14 mouse cellular contexts compared by ENCODE assay signal in the genomic region with DNA sequence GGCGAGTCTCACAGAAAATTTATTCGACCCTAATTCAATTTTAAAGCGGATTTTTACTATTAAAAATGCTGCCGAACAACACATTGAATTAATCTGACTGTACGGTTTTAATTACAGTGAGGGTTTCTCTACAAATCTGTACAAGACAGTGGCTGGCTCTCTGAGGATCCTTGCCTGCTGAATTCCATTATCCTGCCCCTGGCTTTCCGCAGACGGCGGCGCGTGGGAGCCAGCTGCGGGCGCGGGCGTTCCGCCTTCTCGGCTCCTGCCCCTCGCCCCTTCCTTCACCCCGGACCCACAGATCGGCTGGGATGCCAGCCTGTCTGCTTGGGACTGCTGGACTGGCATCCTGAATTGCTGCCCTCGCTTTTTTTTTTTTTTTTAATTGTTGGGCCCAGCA. TPM values are rescaled to one million over a fixed set of nuclear protein-coding genes. Genes with fewer than 3 reads are reported as not detected.
DNase-seq lines count a peak whose midpoint lies in the region; ATAC-seq and TF ChIP-seq lines count a peak whose summit lies in the region.
"Had no signal": no experiment of that assay in that cellular context is flagged by ENCODE, and none has a peak within 500 bp of the region (broad histone marks: within the 10 kb centered on the region; RNA-seq: fewer than 3 reads in every experiment).

No protein-coding gene starts in this region.

- no peak for ATAC-seq in neural tube, embryonic 15.5 days (ENCODE audit: low FRiP score)
- no peak for ATAC-seq in forebrain, embryonic 12.5 days (ENCODE audit: low FRiP score)
- ATAC-seq in liver, embryonic 11.5 days (replicated peaks; ENCODE audit: low FRiP score) = no peak
- ATAC-seq: intestine, embryonic 16.5 days had no signal

- no peaks in the 10 kb centered on the region for H3K9me3 ChIP-seq in neural tube, embryonic 15.5 days (replicated peaks)
- no peaks in the 10 kb centered on the region for H3K9me3 ChIP-seq in forebrain, embryonic 12.5 days
- no peaks in the 10 kb centered on the region for H3K9me3 ChIP-seq in liver, embryonic 11.5 days (ENCODE audit: control insufficient read depth, low read length)
- H3K9me3 ChIP-seq: heart, embryonic 15.5 days had no signal

- H3K27ac ChIP-seq in neural tube, embryonic 15.5 days (replicated peaks) = no peak overlapping the region
- peak overlapping the region; percentile 83 for H3K27ac ChIP-seq in forebrain, embryonic 12.5 days
- no peak overlapping the region for H3K27ac ChIP-seq in liver, embryonic 11.5 days (ENCODE audit: low read depth, low read length)
- H3K27ac ChIP-seq: heart, embryonic 15.5 days had no signal

- no peak overlapping the region for H3K4me2 ChIP-seq in neural tube, embryonic 15.5 days
- peak overlapping the region; percentile 50 for H3K4me2 ChIP-seq in forebrain, embryonic 12.5 days
- no peak overlapping the region for H3K4me2 ChIP-seq in liver, embryonic 11.5 days
- H3K4me2 ChIP-seq: heart, embryonic 15.5 days had no signal

- no peak for TF ChIP-seq POLR2A in lung, adult 2 months (IDR thresholded peaks at IDR 0.05; ENCODE audit: borderline replicate concordance, extremely low read depth, low read depth, low read length)

- peaks cover 89% of the 10 kb centered on the region for H3K27me3 ChIP-seq in neural tube, embryonic 15.5 days (replicated peaks)
- H3K27me3 ChIP-seq in forebrain, embryonic 12.5 days = peaks cover 96% of the 10 kb centered on the region
- H3K27me3 ChIP-seq in liver, embryonic 11.5 days (replicated peaks; ENCODE audit: control insufficient read depth, insufficient read depth, low read length) = peaks cover 98% of the 10 kb centered on the region

- H3K4me3 ChIP-seq in neural tube, embryonic 15.5 days (replicated peaks) = no peak overlapping the region
- peak overlapping the region; percentile 35 for H3K4me3 ChIP-seq in forebrain, embryonic 12.5 days (replicated peaks)
- no peak overlapping the region for H3K4me3 ChIP-seq in lung, adult 2 months (replicated peaks; ENCODE audit: extremely low read depth, low read depth, low read length)
- no peak overlapping the region for H3K4me3 ChIP-seq in liver, embryonic 11.5 days (ENCODE audit: low read depth, low read length)
- H3K4me3 ChIP-seq: heart, embryonic 15.5 days had no signal

- DNase-seq in neural tube, embryonic 10.5 days (ENCODE audit: extremely low spot score, low spot score) = peak; percentile 59
- peak; percentile 14 for DNase-seq in mesoderm, embryonic 11.5 days (ENCODE audit: low read depth, low spot score)
- no peak for DNase-seq in lung, adult 2 months
- DNase-seq in liver, embryonic 11.5 days (ENCODE audit: low spot score) = no peak
- DNase-seq in layer of hippocampus, adult 8-10 months (ENCODE audit: low spot score in 2 of 2) = no peak
- DNase-seq: cerebellum, adult 9-11 months; gastrocnemius, postnatal 10 days; left cerebral cortex, postnatal 4 days; lung, postnatal 10 days had no signal

- no peak overlapping the region for H3K9ac ChIP-seq in neural tube, embryonic 15.5 days (replicated peaks)
- H3K9ac ChIP-seq in forebrain, embryonic 12.5 days = peak overlapping the region; percentile 57
- no peak overlapping the region for H3K9ac ChIP-seq in liver, embryonic 11.5 days (ENCODE audit: low read depth, low read length)
- H3K9ac ChIP-seq: heart, embryonic 15.5 days had no signal

- H3K4me1 ChIP-seq in neural tube, embryonic 15.5 days = peaks cover 12% of the 10 kb centered on the region; the same call in 1 of the 2 replicates
- peaks cover 6% of the 10 kb centered on the region for H3K4me1 ChIP-seq in forebrain, embryonic 12.5 days
- no peaks in the 10 kb centered on the region for H3K4me1 ChIP-seq in lung, adult 2 months (ENCODE audit: control insufficient read depth, insufficient read depth, low read length)
- no peaks in the 10 kb centered on the region for H3K4me1 ChIP-seq in liver, embryonic 11.5 days (replicated peaks; ENCODE audit: control insufficient read depth, insufficient read depth, low read length)

- under 1% methylated on average over 20 of the region's 20 CpGs for WGBS in neural tube, embryonic 15.5 days
- WGBS in forebrain, embryonic 12.5 days = 1% methylated on average over 20 of the region's 20 CpGs
- WGBS in lung, adult 2 months = 4% methylated on average over 20 of the region's 20 CpGs
- WGBS in liver, embryonic 11.5 days = 3% methylated on average over 20 of the region's 20 CpGs

- no peak for TF ChIP-seq CTCF in lung, adult 2 months (IDR thresholded peaks at IDR 0.05; ENCODE audit: insufficient read depth, low read length)

- no peaks in the 10 kb centered on the region for H3K36me3 ChIP-seq in neural tube, embryonic 15.5 days
- H3K36me3 ChIP-seq in forebrain, embryonic 12.5 days (replicated peaks) = no peaks in the 10 kb centered on the region
- no peaks in the 10 kb centered on the region for H3K36me3 ChIP-seq in liver, embryonic 11.5 days (ENCODE audit: control insufficient read depth, insufficient read depth, low read length)
- H3K36me3 ChIP-seq: heart, embryonic 15.5 days had no signal

RNA-seq across cellular contexts. Expression of a gene that starts 6.8 kb away (rescaled TPM):
- polyA plus RNA-seq in neural tube, embryonic 15.5 days (2015; fragmentation: Nextera tagmentation; extraction: Ambion mirVana) = 0.41 TPM in 1 of 2 replicates, not detected in the other
- polyA plus RNA-seq in forebrain, embryonic 12.5 days (2016; fragmentation: Nextera tagmentation; extraction: Ambion mirVana) = 10.1 and 15.7 TPM in 2 replicates
- polyA plus RNA-seq in lung, adult 2 months (2012; rRNA removed) = not detected in 2 replicates
- 0.08 TPM in 1 of 2 replicates, not detected in the other for polyA plus RNA-seq in liver, embryonic 11.5 days (2014; fragmentation: Nextera tagmentation; extraction: Ambion mirVana)
- total RNA-seq in layer of hippocampus, adult 8-10 months (2022) = 1 to 10 TPM; 5.4 to 8.7 (median 6.5) TPM
- polyA plus RNA-seq: intestine, embryonic 16.5 days; spleen, adult 2 months had no signal

RNA-seq across cellular contexts. Expression of a gene that starts 25.6 kb away (rescaled TPM):
- 0.41 and 0.83 TPM in 2 replicates for polyA plus RNA-seq in neural tube, embryonic 15.5 days (2015; fragmentation: Nextera tagmentation; extraction: Ambion mirVana)
- polyA plus RNA-seq in forebrain, embryonic 12.5 days (2016; fragmentation: Nextera tagmentation; extraction: Ambion mirVana) = 68.0 and 102 TPM in 2 replicates
- polyA plus RNA-seq in lung, adult 2 months (2012; rRNA removed) = not detected in 2 replicates
- 0.88 and 1.5 TPM in 2 replicates for polyA plus RNA-seq in liver, embryonic 11.5 days (2014; fragmentation: Nextera tagmentation; extraction: Ambion mirVana)
- total RNA-seq in layer of hippocampus, adult 8-10 months (2022) = 1 to 10 TPM; 3.8 to 6.0 (median 4.7) TPM
- polyA plus RNA-seq: spleen, adult 2 months had no signal

Comparison
In these comparisons a context has a peak if more than half of its experiments do, and no peak if none do; other contexts are left out.
1. DNase-seq: peak in neural tube, embryonic 10.5 days (single experiment) and mesoderm, embryonic 11.5 days (single experiment); none in lung, adult 2 months (single experiment), liver, embryonic 11.5 days (single experiment) and layer of hippocampus, adult 8-10 months (0 of 2).
2. RNA of a gene that starts 25.6 kb away (polyA plus RNA-seq): 68.0 to 102 TPM in forebrain, embryonic 12.5 days; 0.88 to 1.5 TPM in liver, embryonic 11.5 days, 0.41 to 0.83 TPM in neural tube, embryonic 15.5 days and not detected in lung, adult 2 months; every median in the first group is over 10 times any median in the second.